Mouse (Mus musculus) heart, adult 18-20 months (tissue): ENCODE data around the gene Xrcc5. TPM values are rescaled to one million over a fixed set of nuclear protein-coding genes. Genes with fewer than 3 reads are reported as not detected.

Experiments
- DNase-seq, 2 experiments: peaks; one replicate each; pipeline ENCODE4 v3.0.0; 2021 to 2022; ENCODE audit warnings: mixed read lengths in 1 of 2
- total RNA-seq, 2 experiments: library from RNA; stranded (reverse); gene quantifications; 2 replicates each; pipeline ENCODE4 v1.2.3; 2021

Xrcc5 gene
- total RNA-seq, 2 experiments from 2014 or later: 16.4 to 19.7 TPM

DNA sequence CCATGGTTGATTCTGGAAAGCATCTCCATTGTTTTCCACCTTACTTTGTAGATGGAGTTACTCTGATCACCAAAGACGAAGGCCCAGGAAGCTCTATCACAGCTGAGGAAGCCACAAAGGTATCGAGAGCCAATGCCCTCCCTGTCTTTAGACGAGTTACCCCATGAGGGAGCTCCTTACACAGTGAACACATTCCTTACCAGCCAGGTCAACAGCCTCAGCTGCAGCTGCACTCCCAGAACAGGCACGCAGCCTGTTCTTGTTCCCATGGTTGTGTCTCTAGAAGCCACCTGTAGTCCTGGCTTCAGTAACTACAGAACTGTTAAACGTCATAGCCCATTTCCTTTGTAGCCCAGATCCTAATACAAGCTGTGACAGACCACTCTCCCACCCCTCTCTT lies 76.4 kb downstream of the Xrcc5 start:
- DNase-seq: no peak

DNA sequence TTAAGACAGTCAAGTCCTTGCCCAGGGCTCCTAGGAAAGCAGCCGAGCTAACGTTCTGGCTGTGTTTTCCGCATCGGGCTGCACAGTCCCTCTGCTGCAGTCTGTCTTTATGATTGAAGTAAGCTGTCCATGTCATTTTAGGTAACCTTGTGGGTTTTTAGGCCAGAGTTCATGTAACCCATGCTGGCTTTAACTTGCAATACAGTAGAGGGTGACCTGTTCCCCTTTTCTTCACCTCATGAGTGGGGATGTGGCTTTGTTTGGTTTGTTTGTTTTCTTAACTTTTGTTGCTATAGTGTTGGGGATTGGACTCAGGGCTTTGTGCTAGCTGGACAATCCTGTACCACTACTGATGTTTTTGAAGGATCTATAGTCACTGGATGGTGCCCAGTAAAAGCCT lies 83.2 kb downstream of the Xrcc5 start:
- DNase-seq: no peak

DNA sequence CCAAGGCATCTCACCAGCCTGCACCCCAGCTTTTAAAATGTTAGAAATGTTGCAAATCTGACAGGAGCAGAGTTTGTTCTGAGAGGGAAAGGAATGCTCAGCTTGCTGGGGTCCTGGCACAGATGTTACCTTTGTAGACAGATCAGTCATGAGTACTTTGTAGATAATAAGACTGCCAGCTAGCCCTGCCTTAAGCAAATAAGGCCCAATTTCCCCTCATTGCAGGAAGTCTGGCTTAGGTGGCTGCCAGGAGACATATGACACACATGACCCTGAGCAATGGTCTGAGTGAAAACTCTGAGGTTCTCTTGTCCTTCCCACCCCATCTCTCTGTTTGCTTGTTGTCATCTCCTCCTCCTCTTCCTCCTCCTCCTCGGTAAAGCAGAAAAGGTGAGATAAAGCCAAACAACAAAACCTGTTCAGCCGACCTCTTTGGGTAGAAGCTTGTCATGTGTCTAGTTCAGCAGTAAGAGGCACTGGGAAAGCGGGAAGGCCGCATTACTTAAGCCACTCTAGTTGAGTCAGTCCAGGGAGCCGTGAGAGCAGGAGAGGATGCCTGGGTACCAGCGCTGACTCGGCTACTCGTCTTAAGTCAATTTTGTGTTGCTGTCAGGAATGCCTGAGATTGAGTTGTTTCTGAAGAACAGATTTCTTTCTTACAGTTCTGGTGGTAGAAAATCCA lies 92.6 kb downstream of the Xrcc5 start:
- DNase-seq: no peak

DNA sequence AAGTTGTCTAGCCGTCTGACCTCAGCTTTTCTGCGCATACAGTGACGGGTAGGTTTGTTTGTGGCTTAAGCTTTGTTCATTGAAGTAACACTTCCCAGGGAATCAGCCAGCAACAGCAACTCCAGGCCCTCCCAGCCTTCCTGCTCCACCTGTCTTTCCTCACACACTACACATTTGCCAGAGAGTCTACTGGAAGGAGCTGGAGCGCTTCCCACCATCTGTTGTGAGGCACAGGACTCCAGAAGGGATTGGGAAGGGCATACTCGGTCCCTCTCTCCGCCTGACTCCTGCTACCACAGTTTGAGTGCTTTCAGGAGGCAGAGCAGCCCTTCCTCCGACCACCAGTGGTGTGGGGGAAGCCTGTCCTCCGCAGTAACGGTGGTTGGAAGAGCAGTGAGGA lies 93.4 kb downstream of the Xrcc5 start:
- no peak for DNase-seq

DNA sequence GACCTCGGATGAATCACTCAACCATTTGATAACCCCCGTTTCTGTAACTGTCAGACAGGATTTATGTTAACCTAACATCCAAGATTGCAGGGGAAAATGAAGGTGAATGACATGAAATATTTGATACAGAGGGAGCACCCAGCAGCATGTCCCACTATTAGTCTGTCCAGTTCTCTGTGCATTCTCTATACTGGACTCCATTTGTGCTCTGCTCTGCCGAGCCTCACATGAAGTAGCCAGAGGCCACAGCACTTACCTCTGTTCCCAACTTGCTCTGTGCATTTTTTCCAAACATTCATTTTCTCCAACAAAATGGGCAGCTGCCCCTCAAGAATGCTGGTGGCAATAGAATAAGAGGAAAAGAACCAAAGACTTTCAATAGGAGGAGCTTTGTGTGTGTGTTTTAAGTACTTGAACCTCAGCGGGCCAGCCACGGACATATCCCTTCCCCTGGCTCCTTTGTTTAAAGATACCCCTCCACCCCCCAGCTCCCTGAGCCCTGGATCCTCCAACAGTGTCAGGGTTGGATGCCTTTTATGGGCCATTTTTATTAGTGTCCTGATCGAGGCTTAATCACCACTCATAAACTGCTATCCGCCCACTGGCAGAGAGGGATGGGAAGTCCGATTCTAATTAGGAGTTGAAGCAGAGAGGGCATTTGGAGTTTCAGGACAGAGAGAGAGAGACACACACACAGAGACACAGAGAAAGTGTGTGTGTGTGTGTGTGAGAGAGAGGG lies 94.3 kb downstream of the Xrcc5 start:
- no peak for DNase-seq

DNA sequence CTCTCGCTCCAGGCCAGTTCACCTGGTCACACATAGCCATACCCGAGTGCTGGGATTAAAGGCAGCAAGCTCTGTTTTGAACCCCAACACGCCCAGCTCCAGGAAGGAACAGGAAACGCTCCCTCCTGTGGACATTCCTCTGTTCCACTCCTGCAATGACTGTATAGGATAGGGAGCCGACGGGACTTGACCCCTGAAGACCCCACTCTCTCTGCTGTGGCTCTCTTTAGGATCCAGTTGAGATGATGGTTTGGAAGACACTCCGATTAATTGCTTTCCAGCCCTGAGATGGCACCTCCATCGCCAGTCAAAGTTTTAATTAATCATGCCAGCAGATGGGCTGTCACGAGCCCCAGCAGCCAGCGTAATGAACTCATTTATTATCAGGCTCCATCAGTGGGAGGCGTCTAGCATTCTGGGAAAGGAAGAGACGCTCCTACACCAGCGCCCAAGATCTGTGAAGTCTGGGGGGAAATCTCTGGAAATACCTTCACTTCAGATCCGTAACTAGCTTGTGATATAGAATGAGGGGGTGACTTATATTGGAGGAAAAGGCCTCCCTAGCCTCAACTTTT lies 99.4 kb downstream of the Xrcc5 start:
- no peak for DNase-seq

DNA sequence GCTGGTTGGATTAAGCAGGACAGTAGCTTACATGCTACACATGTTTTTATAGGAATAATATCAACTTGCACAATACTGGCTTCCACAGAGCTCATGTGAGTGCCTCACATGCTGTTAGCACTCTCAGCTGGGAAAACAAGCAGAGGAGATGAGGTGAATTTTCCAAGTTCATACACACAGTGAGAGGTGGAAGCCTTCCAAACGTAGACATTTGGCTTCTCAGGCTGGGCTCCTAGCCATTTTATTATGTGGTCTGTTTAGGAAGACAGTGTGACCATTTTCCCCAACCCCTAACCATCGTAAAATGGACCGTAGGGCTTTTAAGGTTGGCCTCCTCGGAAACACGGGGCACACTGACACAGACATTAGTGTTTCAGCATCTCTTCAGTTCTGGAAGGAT lies 102.7 kb downstream of the Xrcc5 start:
- no peak for DNase-seq

DNA sequence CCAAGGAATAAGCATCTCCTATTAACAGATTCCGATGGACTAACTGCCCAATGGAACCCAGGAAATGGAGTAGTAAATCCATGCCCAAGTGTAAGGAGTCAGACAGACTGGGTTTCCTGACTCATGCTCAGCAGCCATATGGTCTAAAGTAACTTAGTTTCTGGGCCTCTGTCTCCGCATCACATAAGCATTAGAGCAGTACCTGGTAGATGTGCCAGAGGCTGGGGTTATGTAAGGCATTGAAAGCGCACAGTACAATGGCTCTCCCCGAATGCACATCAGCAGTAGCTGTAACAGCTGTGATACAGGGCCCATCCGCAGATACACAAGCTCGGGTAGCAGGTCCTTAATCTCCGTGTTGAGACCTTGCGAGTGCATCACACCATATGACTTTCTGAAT lies 103.9 kb downstream of the Xrcc5 start:
- DNase-seq: no peak

DNA sequence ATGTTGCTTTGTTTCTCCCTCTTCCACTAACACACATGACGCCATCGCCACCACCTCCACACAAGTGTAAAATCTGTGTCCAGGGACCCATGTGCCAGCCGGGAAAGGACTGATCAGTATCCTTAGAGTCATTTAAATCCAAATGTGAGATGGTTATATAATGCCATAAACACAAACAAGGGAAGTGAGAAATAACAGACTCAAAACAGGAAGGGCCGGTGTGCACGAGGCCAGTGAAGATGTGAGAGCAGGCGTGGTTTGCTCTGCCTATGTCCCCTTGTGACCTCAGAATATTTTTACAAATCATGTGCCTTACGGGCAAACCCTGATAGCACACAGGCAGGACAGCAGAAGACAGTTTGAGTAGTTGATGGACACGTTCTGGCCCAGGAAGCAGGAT lies 106.0 kb downstream of the Xrcc5 start:
- no peak for DNase-seq

DNA sequence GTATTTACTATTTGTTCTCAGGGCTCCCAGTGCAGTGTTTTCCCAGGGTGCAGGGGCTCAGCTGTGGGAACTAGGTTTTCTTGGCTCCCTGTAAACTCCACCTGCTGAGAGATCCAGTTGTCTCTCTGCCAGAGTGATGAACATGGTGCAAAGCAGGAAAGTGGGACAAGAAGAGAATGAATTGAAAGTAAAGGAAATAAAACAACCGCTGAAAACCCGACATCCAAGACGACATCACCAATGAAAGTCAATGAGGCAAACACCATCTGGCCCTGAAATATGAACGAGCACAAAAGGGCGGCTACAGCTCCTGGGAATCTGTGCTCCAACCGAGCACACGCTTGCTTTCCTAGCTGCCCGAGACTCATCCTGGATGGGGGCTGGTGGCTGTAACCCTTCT lies 106.9 kb downstream of the Xrcc5 start:
- DNase-seq: no peak

DNA sequence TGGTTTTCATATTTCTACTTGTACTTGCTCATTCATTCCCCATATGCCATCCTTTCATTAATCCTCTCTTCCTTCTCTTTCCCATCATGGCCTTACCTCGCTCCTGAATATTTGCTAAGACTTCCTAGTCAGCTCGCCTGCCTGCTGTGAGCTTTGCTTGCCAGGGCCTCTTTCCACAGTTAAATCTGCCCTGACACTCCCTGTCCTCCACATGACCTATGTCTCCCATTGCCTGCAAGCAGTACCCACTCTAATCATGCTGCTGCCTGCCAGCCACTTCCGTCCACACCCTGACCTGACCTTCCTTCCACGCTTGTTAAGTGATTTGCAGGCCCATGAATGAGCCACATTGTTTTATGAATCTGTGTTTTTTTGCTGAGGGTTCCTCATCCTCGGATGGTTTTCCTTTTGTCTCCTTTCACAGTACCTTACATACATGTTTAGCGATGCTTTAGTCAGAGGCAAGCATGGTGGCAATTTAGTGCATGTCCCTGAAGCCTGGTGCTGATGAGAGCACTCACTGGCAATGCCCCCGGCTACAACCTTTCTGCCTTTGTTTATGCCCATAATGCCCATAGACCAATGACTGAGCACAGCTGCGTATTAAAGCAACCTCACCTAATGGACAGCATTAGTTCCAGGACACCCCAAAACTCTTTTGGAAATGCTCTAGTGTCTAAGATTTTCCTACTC lies 107.5 kb downstream of the Xrcc5 start:
- no peak for DNase-seq

DNA sequence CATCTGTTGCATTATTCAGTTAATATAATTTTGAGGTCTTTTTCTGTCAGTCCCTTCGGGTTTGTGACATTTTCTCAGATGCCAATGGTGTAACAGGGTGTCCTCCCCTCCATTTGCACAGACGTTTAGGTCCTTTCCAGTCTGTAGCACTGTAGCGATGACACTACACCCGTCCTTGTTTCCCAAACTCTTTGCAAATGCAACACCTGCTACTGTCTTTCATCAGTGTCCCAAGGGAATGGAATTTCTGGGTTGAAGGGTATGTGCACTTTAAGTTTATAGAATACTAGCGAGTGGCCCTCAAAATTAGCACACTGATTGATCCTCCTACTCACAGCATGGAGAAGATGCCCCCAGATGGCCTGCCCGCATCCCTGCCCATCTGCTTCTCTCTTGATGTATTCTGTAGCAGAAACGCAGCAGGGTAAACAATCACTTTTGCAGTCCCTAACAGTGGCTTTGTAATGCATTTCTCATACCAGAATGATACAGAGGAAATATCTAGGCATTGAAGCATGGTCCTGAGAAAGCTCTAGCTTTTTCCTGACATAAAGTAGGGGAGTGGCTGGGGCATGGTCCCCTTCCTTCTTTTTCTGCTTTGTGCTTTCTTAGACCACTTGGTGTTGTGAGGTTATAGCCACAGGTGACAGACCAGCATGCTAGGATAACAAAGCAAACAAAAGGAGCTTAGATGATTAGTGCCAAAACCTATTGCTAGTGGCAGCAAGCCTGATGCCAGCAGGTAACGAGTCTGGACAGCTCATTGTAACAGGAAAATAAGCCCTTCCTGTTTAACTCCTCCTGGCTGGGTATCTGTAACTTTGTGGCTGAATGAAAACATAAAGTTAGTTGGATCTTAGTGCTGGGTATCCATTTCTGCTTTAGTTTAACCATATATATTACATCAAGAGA lies 111.8 kb downstream of the Xrcc5 start:
- DNase-seq: no peak

DNA sequence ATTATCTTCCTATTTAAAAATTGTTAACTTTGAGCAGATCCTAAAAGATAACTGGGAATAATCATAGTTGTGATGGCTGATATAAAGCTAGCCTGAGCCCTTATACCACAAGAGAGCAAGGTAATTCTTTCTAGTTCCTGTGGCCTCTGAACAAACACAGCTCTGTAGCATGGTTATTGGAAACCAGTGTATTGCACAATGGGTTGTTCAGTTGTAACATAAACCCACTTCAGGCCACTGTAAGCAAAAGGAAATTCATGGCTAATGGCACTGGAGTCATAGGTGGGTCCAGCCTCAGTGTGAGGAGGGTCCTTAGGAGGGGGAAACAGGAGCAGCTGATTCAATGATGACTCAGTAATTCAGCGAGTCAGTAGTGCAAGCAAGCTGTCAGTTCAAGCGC lies 113.0 kb downstream of the Xrcc5 start:
- DNase-seq: no peak

DNA sequence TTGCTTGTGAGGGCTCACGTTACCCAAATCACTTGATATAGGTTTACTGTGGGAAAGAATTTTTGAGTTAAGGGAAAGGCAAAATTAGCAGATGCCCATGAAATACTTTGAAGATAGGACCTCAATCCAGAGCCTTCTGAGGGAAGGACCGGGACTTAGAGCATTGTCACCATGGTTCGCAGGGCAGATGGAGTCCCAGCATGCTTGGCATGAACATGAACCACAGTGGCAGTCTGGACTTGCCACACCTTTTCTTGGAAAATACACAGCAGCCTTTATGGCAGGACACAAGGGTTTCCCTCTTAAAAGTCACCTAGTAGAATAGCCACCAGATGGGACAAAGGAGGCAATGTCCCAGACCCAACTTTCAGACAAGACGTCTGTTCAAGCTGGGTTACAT lies 114.9 kb downstream of the Xrcc5 start:
- no peak for DNase-seq

DNA sequence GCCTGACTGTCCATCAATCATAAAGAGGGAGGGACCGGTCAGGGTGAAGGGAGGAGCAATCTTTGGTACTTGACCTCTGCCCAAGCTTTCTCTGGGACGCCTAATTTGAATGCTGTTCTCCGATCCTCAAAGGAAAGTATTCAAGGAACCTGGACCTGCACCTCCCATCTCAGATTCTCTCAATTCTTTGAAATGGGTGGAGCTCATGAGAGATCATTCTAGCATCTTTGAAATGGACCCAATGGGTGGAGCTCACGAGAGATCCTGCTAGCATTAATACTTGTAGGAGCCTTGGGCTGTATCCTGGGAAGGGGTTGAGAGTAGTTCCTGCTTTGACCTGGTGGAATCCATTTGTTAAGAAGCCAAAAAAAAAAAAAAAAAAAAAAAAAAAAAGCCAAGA lies 119.2 kb downstream of the Xrcc5 start:
- no peak for DNase-seq

DNA sequence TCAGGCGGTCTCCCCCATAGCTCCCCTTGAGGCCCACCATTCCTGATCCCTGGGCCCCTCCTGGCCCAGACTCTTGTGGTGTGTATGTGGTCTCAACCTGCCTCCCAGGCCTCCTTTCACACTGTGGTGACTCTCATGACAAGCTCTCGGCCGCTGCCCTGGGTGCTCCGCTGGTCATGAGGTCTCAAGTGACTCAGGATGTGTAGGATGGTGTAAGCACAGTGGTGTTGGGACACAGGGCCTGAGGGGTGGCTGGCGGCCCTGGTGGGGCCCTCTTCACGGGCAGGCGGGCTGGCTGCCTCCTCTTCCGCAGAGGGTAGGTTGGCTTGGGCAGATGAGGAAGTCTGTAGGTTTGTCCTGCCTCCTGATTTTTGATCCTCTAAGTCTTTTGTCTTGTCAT lies 121.3 kb downstream of the Xrcc5 start:
- no peak for DNase-seq

DNA sequence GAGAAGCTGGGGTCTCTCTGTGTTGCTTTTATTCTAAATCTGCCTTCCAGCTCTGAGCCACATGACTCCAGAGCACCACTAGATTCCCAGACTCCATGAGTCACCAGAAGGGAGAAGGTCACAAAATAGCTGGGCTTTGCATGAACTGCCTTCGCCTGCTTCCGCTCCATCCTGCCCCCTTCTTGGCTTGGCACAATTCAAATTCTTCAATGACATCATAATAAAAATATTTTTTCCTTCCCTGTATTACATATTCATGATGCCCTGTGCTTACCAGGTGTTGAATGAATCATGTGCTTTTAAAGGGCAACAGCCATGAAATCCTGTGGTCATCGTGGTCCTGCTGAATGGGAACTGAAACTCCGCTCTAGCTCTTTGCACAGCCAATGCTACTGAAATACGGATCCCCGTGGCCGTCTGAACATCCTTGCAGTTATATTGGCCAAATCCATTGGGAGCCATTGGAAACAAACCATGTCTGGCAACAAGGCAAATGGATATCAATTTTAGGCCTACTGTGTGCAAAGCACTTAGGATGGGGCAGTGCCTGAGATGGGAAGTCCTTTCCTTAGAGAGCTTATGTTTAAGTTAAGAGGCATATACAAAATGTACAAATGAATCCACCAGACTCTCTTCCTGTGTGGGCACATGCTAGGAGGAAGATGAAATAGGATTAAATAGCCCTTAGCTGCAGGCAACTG lies 122.0 kb downstream of the Xrcc5 start:
- DNase-seq: peak; percentile 3 to 8

DNA sequence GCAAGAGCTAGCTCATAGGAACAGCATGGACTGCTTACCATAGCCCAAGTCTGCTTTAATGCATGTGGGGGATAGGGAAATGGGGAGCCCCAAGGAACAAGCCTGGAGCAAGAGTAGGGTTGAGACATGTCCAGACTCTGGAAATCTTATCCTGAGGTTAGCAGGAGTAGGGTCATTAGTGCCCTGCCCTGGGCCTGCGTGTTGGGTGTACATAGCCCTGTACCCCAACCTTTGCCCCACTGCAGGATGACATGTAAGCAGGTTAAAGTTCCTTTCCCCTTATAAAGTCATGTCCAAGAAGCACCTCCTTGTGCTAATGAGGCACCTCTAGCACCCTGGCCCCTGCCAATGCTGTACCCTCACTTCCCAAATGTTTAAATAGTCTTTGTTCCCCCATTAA lies 125.4 kb downstream of the Xrcc5 start:
- DNase-seq: no peak

DNA sequence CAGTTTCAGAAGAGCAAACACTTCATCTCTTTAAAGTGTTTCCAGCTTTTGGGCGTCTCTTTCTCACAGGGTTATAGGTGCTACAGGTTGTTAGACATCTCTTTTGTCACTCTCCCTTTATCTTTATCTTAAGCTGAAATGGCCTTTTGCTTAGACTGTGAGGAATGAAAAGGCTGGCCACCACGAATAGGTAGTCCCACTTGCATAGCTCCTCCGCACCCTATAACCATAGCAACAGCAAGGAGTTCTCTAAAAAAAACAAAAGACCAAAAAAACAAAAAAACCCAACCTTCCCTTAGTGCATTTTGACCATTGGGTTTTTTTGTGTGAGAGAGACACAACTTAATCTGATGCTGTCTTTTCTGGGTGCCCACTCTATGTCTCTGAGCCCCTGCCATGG lies 127.3 kb downstream of the Xrcc5 start:
- DNase-seq: no peak

DNA sequence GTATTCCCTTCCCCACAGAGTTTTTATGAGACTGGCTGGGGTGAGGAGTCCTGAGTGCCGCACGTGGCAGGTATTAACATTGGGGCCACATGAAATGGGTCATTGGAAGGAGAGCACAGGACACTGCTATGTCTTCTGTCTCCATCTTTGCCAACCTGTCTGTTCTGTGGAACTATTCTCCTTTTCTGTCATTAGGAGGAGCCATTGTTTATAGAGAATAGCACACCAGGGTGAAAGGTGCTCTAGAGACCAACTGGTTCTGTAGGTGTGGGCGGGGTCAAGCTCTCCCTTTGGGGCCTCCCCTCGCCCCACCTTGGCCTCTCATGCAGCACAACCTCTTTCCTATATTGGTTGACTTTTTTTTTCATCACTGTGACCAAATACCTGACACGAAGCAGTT lies 129.7 kb downstream of the Xrcc5 start:
- no peak for DNase-seq

DNA sequence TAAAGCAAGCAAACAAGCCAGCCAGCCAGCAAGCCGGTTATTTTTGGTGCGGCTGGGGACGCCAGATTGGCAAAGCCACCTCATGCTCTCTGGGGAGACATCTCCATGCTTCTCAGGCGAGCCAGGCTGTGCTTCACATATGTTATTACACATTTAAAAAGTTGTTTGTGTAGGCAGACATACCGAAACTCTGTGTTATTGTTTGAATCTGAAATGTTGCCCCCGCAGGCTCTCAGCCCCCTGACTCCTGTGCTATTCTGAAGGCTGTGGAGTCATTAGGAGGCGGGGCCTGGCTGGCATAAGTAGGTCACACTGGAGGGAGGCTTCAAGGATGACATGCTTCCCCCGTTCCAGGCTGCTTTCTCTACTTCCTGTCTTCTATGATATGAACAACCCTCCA lies 131.9 kb downstream of the Xrcc5 start:
- DNase-seq: peak; percentile 15 to 31

DNA sequence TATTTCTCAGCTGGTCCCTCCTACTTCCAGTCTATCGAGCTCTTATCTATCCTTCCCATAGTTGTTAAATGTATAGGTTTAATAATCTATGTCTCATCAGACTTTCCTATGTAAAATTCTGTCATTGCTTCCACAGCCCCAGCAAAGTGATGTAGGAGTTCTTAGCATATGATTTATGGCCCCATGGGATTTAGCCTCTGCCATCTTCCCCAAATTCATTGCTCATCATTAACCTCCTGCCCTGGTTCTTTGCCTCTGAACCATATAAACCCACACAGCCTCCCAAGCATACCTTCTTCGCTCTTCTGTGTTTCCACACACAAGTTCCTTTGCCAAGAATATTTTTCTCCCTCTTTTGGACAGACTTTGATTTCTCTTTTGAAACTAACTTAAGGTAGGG lies 135.5 kb downstream of the Xrcc5 start:
- DNase-seq: no peak
